Mouse (Mus musculus): ENCODE data around the gene 4930519P11Rik. TPM values are rescaled to one million over a fixed set of nuclear protein-coding genes. Genes with fewer than 3 reads are reported as not detected.
A peak's percentile ranks its signal among the peaks of the same experiment; 100 is the strongest.

Gene 4930519P11Rik
- total and polyA plus RNA-seq, 2 experiments from 2014 or later = 1.1 TPM; not detected in 1

DNA sequence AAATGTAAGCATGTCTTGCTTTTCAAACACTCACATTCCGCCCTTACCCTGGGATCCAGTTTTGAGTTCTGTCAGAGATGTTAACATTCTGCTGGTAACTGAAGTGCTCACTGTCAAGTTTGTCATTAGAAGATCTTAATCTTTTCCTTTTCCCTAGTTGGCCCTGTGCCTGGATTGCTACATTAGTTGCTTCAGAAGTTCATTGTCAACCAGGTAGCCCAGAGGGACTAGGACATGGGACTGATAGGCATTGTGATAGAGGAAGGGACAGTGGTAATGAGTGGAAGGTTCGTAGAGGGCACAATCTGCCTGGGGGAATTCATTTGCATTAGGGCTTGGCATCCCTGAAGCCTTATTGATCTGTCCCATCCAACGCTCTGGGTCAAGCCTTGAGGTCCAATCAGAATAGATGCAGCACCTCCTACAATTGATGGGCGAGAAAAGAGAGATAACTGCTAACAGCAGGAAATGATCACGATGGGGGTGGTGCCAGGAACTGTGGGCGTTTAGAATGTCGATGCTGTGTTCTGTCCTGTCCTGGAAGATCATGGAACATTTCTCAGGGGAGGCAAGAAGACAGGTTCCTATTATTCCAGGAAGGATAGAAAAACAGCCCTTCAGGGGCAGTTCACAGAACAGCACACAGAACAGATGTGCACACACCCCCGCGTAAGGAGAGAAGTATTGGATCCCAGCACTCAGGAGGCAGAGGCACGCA, 4.0 kb downstream of the 4930519P11Rik start:
- no peak overlapping the region for H3K4me2 ChIP-seq (ENCODE audit: low read depth)
- DNase-seq (no peak), ATAC-seq (no peak)
- H3K4me1 ChIP-seq (ENCODE audit: insufficient read depth) = 0 out of 2 replicates have a peak, but pooled peaks cover 4% of the 10 kb centered on the region
- no peaks in the 10 kb centered on the region for H3K36me3 ChIP-seq (ENCODE audit: insufficient read depth)
- H3K9me3 ChIP-seq (ENCODE audit: low read length) = no peaks in the 10 kb centered on the region
- no peak overlapping the region for H3K27ac ChIP-seq (ENCODE audit: low read depth, low read length)
- no peak for TF ChIP-seq CTCF (IDR thresholded peaks at IDR 0.05; ENCODE audit: low read depth)
- H3K27me3 ChIP-seq (ENCODE audit: insufficient read depth, low read length) = no peaks in the 10 kb centered on the region
- WGBS = 71% methylated on average over 10 of the region's 10 CpGs
- H3K4me3 ChIP-seq (ENCODE audit: low read depth, low read length) = no peak overlapping the region
- no peak overlapping the region for H3K9ac ChIP-seq

DNA sequence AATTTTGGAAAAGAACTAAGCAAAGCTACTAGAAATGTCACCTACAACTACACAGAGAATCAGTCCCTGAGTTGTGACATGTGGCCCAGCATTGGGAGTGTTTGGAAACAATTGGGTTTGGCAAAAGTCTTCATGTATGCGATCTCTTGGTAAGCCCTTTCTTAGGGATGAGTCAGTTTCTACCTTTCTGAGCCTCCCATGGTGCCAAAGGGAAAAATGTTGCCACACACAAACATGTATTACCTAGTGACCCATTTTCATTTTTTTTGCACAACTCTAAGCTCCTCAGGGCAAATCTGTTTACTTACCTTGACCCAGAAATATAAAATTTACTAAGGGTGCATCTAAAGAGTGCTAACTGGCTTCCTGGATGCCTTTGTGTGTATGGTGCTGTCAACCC, 6.3 kb downstream of the 4930519P11Rik start:
- no peaks in the 10 kb centered on the region for H3K9me3 ChIP-seq (ENCODE audit: low read length)
- no peak for TF ChIP-seq CTCF (IDR thresholded peaks at IDR 0.05; ENCODE audit: low read depth)
- WGBS = 77% methylated on average over 1 of the region's 1 CpGs
- ATAC-seq = no peak
- no peaks in the 10 kb centered on the region for H3K27me3 ChIP-seq (ENCODE audit: insufficient read depth, low read length)
- no peak overlapping the region for H3K9ac ChIP-seq
- no peak overlapping the region for H3K4me2 ChIP-seq (ENCODE audit: low read depth)
- no peaks in the 10 kb centered on the region for H3K36me3 ChIP-seq (ENCODE audit: insufficient read depth)
- DNase-seq = no peak
- H3K4me3 ChIP-seq (ENCODE audit: low read depth, low read length) = no peak overlapping the region
- H3K27ac ChIP-seq (ENCODE audit: low read depth, low read length) = no peak overlapping the region
- peaks cover 11% of the 10 kb centered on the region; the same call in 1 of the 2 replicates for H3K4me1 ChIP-seq (ENCODE audit: insufficient read depth)

DNA sequence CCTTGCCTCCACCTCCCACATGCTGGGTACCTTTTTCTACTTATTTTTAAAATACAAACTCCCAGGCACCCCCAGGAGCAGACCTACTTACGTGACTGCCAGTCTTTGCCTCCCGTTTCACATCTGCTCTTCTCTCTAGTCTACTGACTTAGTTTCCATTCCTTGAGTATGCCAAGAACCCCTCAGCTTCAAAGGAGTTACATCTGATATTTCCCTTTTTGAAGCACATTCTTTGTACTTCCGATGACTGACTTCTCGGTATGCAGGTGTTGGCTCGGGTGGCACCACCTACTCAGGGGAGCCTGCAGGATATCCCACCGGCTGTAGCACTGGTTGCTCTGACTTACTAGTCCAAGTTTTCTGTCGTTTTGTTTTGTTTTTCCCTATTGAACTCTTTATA, 9.1 kb downstream of the 4930519P11Rik start:
- no peak for ATAC-seq
- TF ChIP-seq CTCF (IDR thresholded peaks at IDR 0.05; ENCODE audit: low read depth) = no peak
- H3K36me3 ChIP-seq (ENCODE audit: insufficient read depth) = no peaks in the 10 kb centered on the region
- no peak overlapping the region for H3K27ac ChIP-seq (ENCODE audit: low read depth, low read length)
- no peak for DNase-seq
- no peaks in the 10 kb centered on the region for H3K27me3 ChIP-seq (ENCODE audit: insufficient read depth, low read length)
- H3K9me3 ChIP-seq (ENCODE audit: low read length) = no peaks in the 10 kb centered on the region
- WGBS = 42% methylated on average over 7 of the region's 7 CpGs
- 0 out of 2 replicates have a peak overlapping the region, but pooled peaks have one; percentile 11 for H3K4me3 ChIP-seq (ENCODE audit: low read depth, low read length)
- peak overlapping the region; percentile 77 for H3K4me2 ChIP-seq (ENCODE audit: low read depth)
- peaks cover 11% of the 10 kb centered on the region; the same call in 1 of the 2 replicates for H3K4me1 ChIP-seq (ENCODE audit: insufficient read depth)
- H3K9ac ChIP-seq = no peak overlapping the region

DNA sequence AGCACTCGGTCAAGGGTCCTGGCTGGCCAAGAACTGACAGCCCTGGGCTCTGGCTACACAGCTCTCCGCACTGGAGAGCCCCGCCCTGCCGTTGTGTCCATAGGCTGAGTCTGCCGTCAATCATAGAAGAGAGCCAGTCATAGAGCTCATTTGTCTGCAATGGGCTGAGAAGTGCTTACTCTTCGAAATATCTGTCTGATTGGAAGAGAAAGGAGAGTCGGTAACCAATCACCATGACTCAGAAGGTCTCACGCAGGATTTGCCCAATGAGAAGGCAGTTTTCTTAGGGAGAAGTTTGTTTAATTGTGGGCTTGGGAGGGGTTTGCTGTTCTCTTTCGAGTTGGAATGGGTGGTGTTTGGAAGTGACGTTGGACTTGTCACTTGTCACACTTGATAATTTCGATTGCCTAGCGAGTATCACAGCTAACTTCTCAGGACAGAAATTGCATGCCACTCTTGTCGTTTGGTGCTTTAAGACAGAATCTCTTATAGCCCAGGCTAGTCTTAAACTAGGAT, 9.5 kb downstream of the 4930519P11Rik start, which contains the start of gene Pxmp4:
Gene Pxmp4, minus strand, starts transcription at position 71 of the 516 bp plus-strand sequence.
- DNase-seq (peak; percentile 97), ATAC-seq (peak; percentile 100)
- no peaks in the 10 kb centered on the region for H3K36me3 ChIP-seq (ENCODE audit: insufficient read depth)
- no peaks in the 10 kb centered on the region for H3K9me3 ChIP-seq (ENCODE audit: low read length)
- H3K4me3 ChIP-seq (ENCODE audit: low read depth, low read length) = peak within 1 kb of the TSS; percentile 55
- 0% methylated on average over 13 of the region's 13 CpGs for WGBS
- TF ChIP-seq CTCF (IDR thresholded peaks at IDR 0.05; ENCODE audit: low read depth) = no peak
- no peaks in the 10 kb centered on the region for H3K27me3 ChIP-seq (ENCODE audit: insufficient read depth, low read length)
- 0 out of 2 replicates have a peak within 1 kb of the TSS, but pooled peaks have one; percentile 16 for H3K27ac ChIP-seq (ENCODE audit: low read depth, low read length)
- H3K4me1 ChIP-seq (ENCODE audit: insufficient read depth) = peaks cover 11% of the 10 kb centered on the region; the same call in 1 of the 2 replicates
- peak within 1 kb of the TSS; percentile 77 for H3K4me2 ChIP-seq (ENCODE audit: low read depth)
- H3K9ac ChIP-seq = peak within 1 kb of the TSS; percentile 62

DNA sequence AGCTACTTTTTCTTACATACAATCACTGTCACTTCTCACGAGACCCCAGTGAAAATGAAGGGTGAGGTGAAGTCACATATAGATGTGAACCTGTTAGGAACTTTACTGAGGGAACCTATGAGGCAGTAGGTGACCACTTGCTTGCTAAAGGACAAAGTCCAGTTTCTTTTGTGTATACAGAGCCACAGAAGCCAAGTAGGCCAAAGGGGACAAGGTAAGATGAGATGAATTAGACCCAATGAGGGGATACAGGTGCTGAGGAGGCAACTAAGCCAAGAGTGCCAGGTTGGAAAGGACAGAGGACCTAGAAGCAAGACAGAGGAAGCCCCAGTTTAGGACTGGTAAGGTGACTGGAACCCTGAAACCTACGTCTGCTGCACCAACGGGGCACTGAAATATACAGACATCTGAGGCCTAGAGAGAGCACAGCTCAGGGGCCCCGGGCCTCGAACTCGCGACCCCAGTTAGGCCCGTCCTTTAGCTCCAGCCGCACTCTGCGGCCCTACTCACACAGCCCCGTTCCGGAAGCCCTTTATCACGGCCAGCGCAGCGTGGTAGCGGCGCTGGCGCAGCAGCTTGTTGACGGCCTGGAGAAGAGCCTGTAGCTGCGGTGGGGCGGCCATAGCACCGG, 10.1 kb downstream of the 4930519P11Rik start:
- H3K27ac ChIP-seq (ENCODE audit: low read depth, low read length) = 0 out of 2 replicates have a peak overlapping the region, but pooled peaks have one; percentile 16
- H3K4me1 ChIP-seq (ENCODE audit: insufficient read depth) = peaks cover 11% of the 10 kb centered on the region; the same call in 1 of the 2 replicates
- H3K9ac ChIP-seq = peak overlapping the region; percentile 62
- no peak for DNase-seq
- H3K27me3 ChIP-seq (ENCODE audit: insufficient read depth, low read length) = no peaks in the 10 kb centered on the region
- no peak for TF ChIP-seq CTCF (IDR thresholded peaks at IDR 0.05; ENCODE audit: low read depth)
- H3K36me3 ChIP-seq (ENCODE audit: insufficient read depth) = no peaks in the 10 kb centered on the region
- peak overlapping the region; percentile 77 for H3K4me2 ChIP-seq (ENCODE audit: low read depth)
- 16% methylated on average over 22 of the region's 22 CpGs for WGBS
- ATAC-seq = peak; percentile 42; the same call in 1 of the 2 replicates
- H3K9me3 ChIP-seq (ENCODE audit: low read length) = no peaks in the 10 kb centered on the region
- peak overlapping the region; percentile 55 for H3K4me3 ChIP-seq (ENCODE audit: low read depth, low read length)

DNA sequence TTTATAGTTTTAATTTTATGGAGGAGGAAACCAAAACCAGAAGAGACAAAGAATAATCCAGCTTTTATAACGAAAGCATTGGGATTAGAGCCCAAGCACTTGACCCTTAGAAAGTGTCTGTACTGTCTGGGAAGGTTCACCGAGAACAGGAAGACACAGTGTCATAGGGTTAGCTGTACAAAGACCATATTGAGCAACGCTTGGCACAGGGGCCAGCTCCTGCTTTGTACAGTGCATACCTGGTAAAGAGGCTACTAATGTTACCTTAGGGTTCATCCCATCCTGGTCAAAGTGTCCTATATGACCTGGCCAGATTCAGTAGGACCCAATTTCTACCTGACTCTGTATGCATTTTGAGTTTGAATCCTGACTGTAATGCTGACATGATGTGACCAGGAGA, 11.9 kb downstream of the 4930519P11Rik start:
- DNase-seq (no peak), ATAC-seq (no peak)
- Histone ChIP-seq H3K27ac (ENCODE audit: low read depth, low read length) (no peak overlapping the region), H3K27me3 (ENCODE audit: insufficient read depth, low read length) (no peaks in the 10 kb centered on the region), H3K4me2 (ENCODE audit: low read depth) (no peak overlapping the region), H3K4me1 (ENCODE audit: insufficient read depth) (peaks cover 11% of the 10 kb centered on the region; the same call in 1 of the 2 replicates), H3K9ac (no peak overlapping the region), H3K9me3 (ENCODE audit: low read length) (no peaks in the 10 kb centered on the region), H3K36me3 (ENCODE audit: insufficient read depth) (no peaks in the 10 kb centered on the region), H3K4me3 (ENCODE audit: low read depth, low read length) (no peak overlapping the region)
- WGBS = 82% methylated on average over 3 of the region's 3 CpGs
- no peak for TF ChIP-seq CTCF (IDR thresholded peaks at IDR 0.05; ENCODE audit: low read depth)

Data from forebrain, postnatal 0 days (tissue).